Mouse (Mus musculus): Measurements from ENCODE around the gene Arhgdia.
"Not testable (repeated sequence)": the region's sequence is repeated elsewhere in the genome, so short reads cannot be mapped to it uniquely, and the experiment has no call there.

Arhgdia gene

GRCm38 (mm10) chr11:120613481-120613972 lies 32.1 kb upstream of the Arhgdia start:
- no peak for DNase-seq (ENCODE audit: low spot score in 2 of 2)

GRCm38 (mm10) chr11:120612763-120613162 lies 31.3 kb upstream of the Arhgdia start:
- peak; percentile 62 to 74 for DNase-seq (ENCODE audit: low spot score in 2 of 2)

DNA sequence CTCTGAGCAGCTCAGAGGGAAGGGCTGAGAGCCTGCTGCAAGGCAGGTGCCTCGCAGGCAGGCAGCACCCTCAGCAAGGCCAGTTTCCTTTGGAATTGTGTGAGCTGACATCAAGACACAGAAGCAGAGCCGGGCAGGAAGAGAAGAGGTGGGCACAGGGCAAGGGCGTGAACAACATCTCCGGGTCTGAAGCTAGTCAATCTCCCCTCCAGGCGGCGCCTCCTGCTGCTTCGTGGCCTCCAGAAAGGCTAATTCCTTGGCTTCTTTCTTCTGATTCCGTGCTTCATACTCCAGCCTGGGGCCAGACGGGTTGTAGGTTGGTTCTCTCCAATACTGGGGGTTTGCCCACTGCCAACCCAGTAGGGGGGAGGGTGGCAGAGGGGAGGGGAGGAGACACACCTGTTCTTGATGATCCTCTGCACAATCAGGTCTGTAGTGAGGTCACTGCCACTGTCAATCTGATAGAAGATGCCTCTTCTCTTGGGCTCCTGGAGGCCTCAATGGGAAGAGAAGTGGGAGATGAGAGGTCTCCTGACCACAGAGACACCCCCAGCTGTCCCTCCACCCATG lies 29.1 kb upstream of the Arhgdia start:
- no peak for DNase-seq (ENCODE audit: low spot score in 2 of 2)

- no peak for DNase-seq (ENCODE audit: low spot score in 2 of 2)
These were observed 27.8 kb upstream of the Arhgdia start for GRCm38 (mm10) chr11:120609250-120609649.

DNA sequence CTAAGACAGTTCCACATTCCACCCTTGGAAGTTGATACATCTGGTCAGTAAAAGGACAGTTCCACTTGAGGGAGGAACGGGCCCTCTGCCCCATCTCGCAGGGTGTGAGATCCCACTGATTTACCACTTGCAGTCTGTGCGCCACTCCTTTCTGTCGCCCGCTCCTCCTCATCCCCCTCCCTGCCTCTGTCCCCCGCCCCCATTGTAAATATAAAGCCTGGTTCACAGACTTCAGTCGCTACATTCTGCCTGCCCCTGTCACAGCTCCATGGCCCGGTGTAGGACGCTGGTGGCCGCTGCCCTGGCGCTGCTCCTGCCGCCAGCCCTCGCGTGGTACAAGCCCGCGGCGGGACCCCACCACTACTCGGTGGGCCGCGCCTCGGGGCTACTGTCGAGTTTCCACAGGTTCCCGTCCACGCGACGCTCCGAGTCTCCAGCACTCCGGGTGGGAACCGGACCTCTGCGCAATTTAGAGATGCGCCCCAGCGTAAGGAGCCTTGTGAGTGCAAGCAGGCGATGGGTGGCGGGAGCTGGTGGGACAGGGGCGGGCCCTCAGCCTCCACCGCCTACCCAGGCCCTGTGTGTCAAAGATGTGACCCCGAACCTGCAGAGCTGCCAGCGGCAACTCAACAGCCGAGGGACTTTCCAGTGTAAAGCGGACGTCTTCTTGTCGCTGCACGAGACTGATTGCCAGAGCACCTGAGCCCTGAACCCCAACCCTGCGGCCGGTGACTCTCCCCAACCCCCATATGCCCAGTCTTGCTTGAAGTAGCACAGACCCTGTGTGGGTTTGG lies 27.0 kb upstream of the Arhgdia start, which contains the start of gene Npb:
Npb (plus strand) TSS at position 237 of the 794 bp plus-strand sequence.
- no peak for DNase-seq (ENCODE audit: low spot score in 2 of 2)

DNA sequence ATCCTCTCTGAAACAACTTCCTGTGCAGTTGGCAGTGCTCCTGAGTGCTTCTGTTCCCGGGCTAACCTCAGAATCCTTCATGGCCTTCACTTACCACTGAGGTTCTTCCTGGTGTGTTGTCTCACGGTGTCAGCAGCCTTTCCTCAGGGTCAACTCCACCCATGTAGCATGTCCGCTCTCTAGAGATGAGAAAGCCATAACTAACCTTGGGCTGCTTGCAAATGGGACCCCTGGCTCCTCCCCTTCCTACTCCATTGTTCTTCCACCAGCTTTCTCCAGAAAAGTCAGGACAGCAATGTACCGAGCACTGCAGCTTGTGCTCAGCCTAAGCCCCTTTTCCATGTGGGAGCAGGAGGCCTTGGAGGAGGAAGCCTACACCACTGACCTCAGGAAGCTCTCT lies 25.3 kb upstream of the Arhgdia start:
- no peak for DNase-seq (ENCODE audit: low spot score in 2 of 2)

GRCm38 (mm10) chr11:120605667-120606066 lies 24.2 kb upstream of the Arhgdia start:
- DNase-seq (ENCODE audit: low spot score in 2 of 2): no peak

GRCm38 (mm10) chr11:120603545-120603944 lies 22.1 kb upstream of the Arhgdia start:
- no peak for DNase-seq (ENCODE audit: low spot score in 2 of 2)

DNA sequence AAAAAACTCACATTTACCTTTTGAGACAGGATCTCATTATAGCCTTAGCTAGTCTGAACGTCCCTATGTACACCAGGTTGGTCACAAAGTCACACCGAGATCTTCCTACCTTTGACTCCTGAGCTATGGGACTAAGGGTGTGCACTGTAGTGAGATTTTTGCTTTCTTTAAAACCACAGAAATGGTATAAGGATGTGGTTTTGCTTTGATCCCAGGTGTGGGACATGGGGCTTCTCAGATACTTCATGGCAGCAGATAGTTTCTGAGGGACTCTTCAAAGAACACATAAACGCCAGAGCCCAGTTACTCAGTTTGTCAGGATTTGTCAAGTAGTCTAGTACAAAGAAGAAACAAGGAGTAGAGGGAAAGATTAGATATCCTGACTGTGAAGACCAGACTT lies 19.3 kb upstream of the Arhgdia start:
- no peak for DNase-seq (ENCODE audit: low spot score in 2 of 2)

DNA sequence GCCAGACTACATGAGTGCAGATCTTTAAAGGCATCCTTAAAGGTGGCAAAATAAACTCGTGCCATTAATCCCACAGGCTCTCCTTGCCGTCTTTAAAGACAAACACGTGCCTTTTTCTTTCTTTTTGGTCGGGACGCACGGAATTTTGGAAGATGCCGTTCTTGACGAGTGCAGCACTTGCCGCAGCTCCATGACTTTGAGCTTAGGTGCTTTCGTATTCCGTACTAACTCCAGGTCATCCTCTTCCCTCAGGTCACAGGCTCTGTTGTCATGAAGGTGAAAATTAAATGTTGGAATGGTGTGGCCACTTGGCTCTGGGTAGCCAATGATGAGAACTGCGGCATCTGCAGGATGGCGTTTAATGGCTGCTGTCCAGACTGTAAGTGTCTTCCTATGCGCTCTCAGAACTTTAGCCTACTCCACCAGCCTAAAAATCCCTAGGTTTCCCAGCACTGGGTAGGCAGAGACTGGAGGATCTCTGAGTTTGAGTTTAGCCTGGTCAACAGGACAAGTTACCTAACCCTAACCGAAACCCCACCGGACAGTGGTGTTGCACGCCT lies 17.6 kb upstream of the Arhgdia start:
- no peak for DNase-seq (ENCODE audit: low spot score in 2 of 2)

GRCm38 (mm10) chr11:120598283-120598989 lies 17.0 kb upstream of the Arhgdia start, which contains the start of the genes Alyref and Anapc11:
Gene Alyref, minus strand, starts transcription at chr11:120598365.
Gene Anapc11, plus strand, starts transcription at chr11:120598421.
- DNase-seq (ENCODE audit: low spot score in 2 of 2): peak; percentile 90 to 93

- no peak for DNase-seq (ENCODE audit: low spot score in 2 of 2)
These were observed 16.1 kb upstream of the Arhgdia start for GRCm38 (mm10) chr11:120597240-120598235.

GRCm38 (mm10) chr11:120588531-120588930 lies 7.1 kb upstream of the Arhgdia start:
- no peak for DNase-seq (ENCODE audit: low spot score in 2 of 2)

DNA sequence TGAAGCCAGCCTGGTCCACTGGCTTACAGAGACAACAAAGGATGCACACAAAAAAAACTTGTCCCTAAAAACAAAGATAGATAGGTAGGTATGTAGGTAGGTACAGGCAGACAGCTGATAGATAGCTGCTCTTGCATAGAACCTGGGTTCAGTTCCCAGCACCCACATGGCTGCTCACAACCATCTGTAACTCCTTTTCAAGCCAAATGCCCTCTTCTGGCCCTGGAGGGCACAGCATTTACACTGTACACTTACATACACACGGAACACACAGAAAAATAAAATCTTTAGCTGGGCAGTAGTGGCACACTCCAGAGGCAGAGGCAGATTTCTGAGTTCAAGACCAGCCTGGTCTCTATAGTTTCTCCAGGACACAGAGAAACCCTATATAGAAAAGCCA lies 2.5 kb upstream of the Arhgdia start:
- DNase-seq (ENCODE audit: low spot score in 2 of 2): no peak

- not testable (repeated sequence) for DNase-seq (ENCODE audit: low spot score in 2 of 2)
These were observed 1.5 kb upstream of the Arhgdia start for GRCm38 (mm10) chr11:120582982-120583293.

DNA sequence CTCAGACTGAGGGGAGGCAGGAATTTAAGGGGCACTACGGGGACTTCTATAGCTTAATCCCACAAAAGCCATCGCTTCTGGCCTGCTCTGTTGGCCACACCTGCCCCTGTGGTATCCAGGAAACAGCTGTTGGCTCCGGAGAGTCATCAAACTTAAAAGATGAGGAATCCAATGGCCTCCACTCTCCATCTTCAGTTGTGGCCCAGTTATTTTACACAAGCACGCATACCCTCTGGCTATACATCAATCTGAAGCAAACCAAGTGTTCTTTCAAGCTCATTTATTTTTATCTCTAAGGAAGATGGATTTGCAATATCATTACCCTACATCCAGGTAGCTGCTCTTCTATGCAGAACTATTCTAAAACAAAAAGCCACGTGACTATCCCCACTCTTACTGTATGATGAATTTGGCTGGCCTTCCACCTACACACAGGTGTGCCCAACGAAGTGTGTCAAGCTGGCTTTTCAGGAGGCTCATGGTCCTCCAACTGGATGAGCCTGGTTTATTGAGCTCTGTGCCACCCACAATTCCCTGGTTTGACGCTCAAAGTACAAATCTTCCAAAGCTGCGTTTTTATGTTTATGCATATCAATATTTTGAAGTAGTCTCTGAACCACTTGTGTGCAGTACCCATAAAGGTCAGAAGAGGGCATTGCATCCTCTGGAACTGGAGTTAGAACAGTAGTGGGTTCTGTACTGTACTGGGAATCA lies 1.0 kb upstream of the Arhgdia start:
- peak; percentile 56 to 69 for DNase-seq (ENCODE audit: low spot score in 2 of 2)

DNA sequence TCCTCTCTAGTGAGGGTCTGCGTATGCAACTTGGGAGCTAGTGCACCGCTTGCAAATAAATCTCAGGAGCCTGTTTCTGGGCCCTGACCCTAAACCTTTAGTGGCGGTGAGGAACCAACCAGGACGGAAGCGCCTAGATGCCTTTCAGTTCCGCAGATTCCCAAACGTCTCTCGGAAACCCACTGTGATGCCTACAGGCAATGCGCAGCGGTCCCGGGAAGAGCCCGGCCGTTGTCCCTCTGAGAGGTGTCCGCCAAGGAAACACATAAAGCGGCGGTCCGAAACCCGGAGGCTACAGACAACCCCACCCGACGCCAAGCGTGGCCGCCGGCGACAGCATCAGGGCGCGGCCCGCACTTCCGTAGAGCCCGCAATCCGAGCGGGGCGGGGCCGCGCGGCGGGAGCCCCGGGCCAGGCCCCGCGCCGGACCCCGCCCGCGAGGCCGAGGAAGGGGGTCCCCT lies 523 bp downstream of the Arhgdia start:
- DNase-seq (ENCODE audit: low spot score in 2 of 2): peak; percentile 31 to 38

GRCm38 (mm10) chr11:120580190-120580589 lies 1.2 kb downstream of the Arhgdia start:
- peak in 1 of 2 experiments; percentile 27 for DNase-seq (ENCODE audit: low spot score in 2 of 2)

GRCm38 (mm10) chr11:120579316-120580107 lies 1.9 kb downstream of the Arhgdia start:
- DNase-seq (ENCODE audit: low spot score in 2 of 2): peak; percentile 77 to 85
